Mouse (Mus musculus): Measurements from ENCODE around the gene Zfp704. TPM values are rescaled to one million over a fixed set of nuclear protein-coding genes. Genes with fewer than 3 reads are reported as not detected.
A peak's percentile ranks its signal among the peaks of the same experiment; 100 is the strongest.

The Zfp704 gene
- polyA plus RNA-seq, 1 experiment from 2014 or later, result 8.9 TPM

DNA sequence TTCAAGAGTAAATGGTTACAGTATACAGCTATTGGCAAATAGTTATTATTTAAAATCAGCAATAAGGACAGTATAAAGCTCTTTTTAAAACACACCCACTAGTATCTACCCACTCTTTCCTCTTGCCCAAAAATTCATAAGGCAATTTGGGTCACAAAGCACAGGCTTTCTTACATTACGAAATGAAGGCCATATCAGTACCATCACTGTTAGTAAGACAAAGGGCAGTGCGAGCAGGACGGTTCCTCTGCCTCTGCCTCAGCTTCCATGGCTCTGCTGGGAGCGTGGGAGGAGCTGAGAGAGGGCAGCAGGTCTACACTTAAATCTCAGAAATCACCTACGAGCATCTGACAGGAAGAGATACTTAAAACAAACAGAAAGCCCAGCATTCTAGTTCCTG is 53.7 kb downstream of the Zfp704 start:
- H3K4me2 ChIP-seq (ENCODE audit: low read length), result no peak overlapping the region
- no peak overlapping the region for H3K4me3 ChIP-seq (ENCODE audit: low read depth, low read length)
- no peak overlapping the region for H3K27ac ChIP-seq (ENCODE audit: low read depth, low read length)
- H3K4me1 ChIP-seq (ENCODE audit: control insufficient read depth, insufficient read depth, low read length), result peaks cover 4% of the 10 kb centered on the region; the same call in 1 of the 2 replicates
- DNase-seq (ENCODE audit: low spot score) (no peak), ATAC-seq (no peak)
- no peaks in the 10 kb centered on the region for H3K27me3 ChIP-seq (replicated peaks; ENCODE audit: control insufficient read depth, insufficient read depth, low read length)
- H3K9me3 ChIP-seq (replicated peaks; ENCODE audit: control insufficient read depth, low read length), result no peaks in the 10 kb centered on the region
- no peak overlapping the region for H3K9ac ChIP-seq (ENCODE audit: low read length)
- H3K36me3 ChIP-seq (ENCODE audit: control insufficient read depth, insufficient read depth, low read length), result no peaks in the 10 kb centered on the region
- WGBS, result 75% methylated on average over 5 of the region's 5 CpGs

DNA sequence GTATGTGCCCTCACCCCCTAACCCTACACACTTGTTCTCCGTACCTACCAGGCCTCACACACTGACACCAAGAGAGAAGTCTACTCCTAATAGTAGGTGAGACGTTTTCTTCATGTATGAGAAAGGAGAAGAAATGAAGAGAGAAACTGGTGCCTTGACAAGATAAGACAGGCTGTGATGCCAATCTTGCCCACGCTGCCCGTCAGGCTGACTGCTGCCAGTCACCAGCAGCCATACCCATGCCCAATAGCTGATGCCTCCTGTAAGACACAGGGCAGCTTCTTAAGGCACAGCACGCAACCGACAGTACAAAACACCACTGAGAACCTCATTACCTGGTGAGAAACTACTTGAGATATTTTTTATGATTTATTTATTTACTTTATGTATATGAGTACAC is 55.0 kb downstream of the Zfp704 start:
- peaks cover 4% of the 10 kb centered on the region; the same call in 1 of the 2 replicates for H3K4me1 ChIP-seq (ENCODE audit: control insufficient read depth, insufficient read depth, low read length)
- H3K4me3 ChIP-seq (ENCODE audit: low read depth, low read length), result no peak overlapping the region
- no peak overlapping the region for H3K4me2 ChIP-seq (ENCODE audit: low read length)
- WGBS, result 93% methylated on average over 6 of the region's 6 CpGs
- H3K36me3 ChIP-seq (ENCODE audit: control insufficient read depth, insufficient read depth, low read length), result no peaks in the 10 kb centered on the region
- ATAC-seq, result no peak
- no peak overlapping the region for H3K9ac ChIP-seq (ENCODE audit: low read length)
- DNase-seq (ENCODE audit: low spot score), result no peak
- H3K27ac ChIP-seq (ENCODE audit: low read depth, low read length), result no peak overlapping the region
- no peaks in the 10 kb centered on the region for H3K27me3 ChIP-seq (replicated peaks; ENCODE audit: control insufficient read depth, insufficient read depth, low read length)
- no peaks in the 10 kb centered on the region for H3K9me3 ChIP-seq (replicated peaks; ENCODE audit: control insufficient read depth, low read length)

DNA sequence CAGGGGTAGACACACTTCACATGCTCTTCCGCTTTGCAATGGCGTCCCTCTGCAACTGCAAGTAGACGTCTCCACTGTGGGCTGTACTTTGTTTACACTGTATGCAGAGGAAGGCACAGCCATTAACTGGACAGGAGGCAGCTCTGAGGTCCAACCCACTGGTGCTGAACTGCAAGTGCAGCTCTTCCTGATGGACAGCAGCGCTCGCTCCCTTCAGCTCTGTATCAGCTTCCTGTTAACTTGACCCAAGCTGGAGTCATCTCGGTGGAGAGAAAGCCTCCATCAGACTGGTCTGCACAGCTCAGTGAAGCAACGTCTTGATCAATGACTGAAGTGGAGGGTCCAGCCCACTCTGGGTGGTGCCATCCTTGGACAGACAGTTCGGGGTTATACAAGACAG is 57.6 kb downstream of the Zfp704 start:
- Histone ChIP-seq H3K9ac (ENCODE audit: low read length) (no peak overlapping the region), H3K27ac (ENCODE audit: low read depth, low read length) (no peak overlapping the region), H3K36me3 (ENCODE audit: control insufficient read depth, insufficient read depth, low read length) (no peaks in the 10 kb centered on the region), H3K4me3 (ENCODE audit: low read depth, low read length) (no peak overlapping the region), H3K4me1 (ENCODE audit: control insufficient read depth, insufficient read depth, low read length) (peaks cover 1% of the 10 kb centered on the region), H3K27me3 (replicated peaks; ENCODE audit: control insufficient read depth, insufficient read depth, low read length) (no peaks in the 10 kb centered on the region), H3K9me3 (replicated peaks; ENCODE audit: control insufficient read depth, low read length) (no peaks in the 10 kb centered on the region), H3K4me2 (ENCODE audit: low read length) (no peak overlapping the region)
- 87% methylated on average over 8 of the region's 8 CpGs for WGBS
- no peak for ATAC-seq
- DNase-seq (ENCODE audit: low spot score), result no peak

DNA sequence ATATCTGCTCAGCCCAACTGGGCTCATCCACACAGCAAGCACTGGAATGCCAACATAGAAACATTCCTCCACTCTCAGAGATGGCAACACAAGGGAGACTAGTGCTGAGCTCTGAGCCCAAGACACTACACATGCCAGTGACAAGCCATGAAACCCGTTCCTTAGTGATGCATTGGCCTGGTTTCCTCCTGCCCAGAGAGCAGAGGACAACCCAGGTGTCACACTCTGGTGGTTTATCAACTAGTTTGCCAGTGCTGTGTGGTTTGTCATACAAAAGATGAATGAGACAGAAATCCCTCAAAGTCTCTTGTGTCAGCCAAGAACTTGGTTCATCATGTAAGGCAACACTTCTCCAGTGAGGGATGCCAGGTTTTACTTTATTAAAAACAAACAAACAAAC is 59.0 kb downstream of the Zfp704 start:
- 84% methylated on average over 1 of the region's 1 CpGs for WGBS

DNA sequence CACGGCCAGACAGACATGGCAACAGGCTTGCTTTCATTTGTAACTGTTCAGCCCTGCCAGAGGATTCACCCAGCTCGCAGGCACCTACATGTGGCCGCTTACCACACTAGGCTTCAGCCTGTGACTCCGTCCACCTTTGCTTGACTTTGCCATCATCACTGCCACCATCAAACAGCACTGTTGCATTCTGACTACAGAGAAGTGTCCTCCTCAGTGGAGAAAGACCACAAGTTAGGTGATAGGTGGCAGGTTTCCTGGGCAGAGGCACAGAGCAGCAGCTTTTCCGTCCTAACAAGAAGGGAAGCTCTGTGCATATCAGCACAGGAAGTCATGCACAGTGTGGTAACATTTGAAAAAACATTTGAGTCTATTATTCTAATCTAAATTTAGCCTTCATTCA is 60.1 kb downstream of the Zfp704 start:
- H3K4me3 ChIP-seq (ENCODE audit: low read depth, low read length), result no peak overlapping the region
- ATAC-seq (no peak), DNase-seq (ENCODE audit: low spot score) (no peak)
- no peak overlapping the region for H3K4me2 ChIP-seq (ENCODE audit: low read length)
- H3K9ac ChIP-seq (ENCODE audit: low read length), result no peak overlapping the region
- no peaks in the 10 kb centered on the region for H3K27me3 ChIP-seq (replicated peaks; ENCODE audit: control insufficient read depth, insufficient read depth, low read length)
- H3K9me3 ChIP-seq (replicated peaks; ENCODE audit: control insufficient read depth, low read length), result no peaks in the 10 kb centered on the region
- no peak overlapping the region for H3K27ac ChIP-seq (ENCODE audit: low read depth, low read length)
- H3K4me1 ChIP-seq (ENCODE audit: control insufficient read depth, insufficient read depth, low read length), result peaks cover 9% of the 10 kb centered on the region
- 94% methylated on average over 5 of the region's 5 CpGs for WGBS
- H3K36me3 ChIP-seq (ENCODE audit: control insufficient read depth, insufficient read depth, low read length), result no peaks in the 10 kb centered on the region

More for the DNA sequence above, 59.0 kb downstream of the Zfp704 start:
- H3K4me2 ChIP-seq (ENCODE audit: low read length), result no peak overlapping the region
- no peaks in the 10 kb centered on the region for H3K9me3 ChIP-seq (replicated peaks; ENCODE audit: control insufficient read depth, low read length)
- H3K4me1 ChIP-seq (ENCODE audit: control insufficient read depth, insufficient read depth, low read length), result peaks cover 7% of the 10 kb centered on the region
- H3K36me3 ChIP-seq (ENCODE audit: control insufficient read depth, insufficient read depth, low read length), result no peaks in the 10 kb centered on the region
- ATAC-seq (no peak), DNase-seq (ENCODE audit: low spot score) (no peak)
- H3K9ac ChIP-seq (ENCODE audit: low read length), result no peak overlapping the region
- H3K27me3 ChIP-seq (replicated peaks; ENCODE audit: control insufficient read depth, insufficient read depth, low read length), result no peaks in the 10 kb centered on the region
- H3K27ac ChIP-seq (ENCODE audit: low read depth, low read length), result no peak overlapping the region
- no peak overlapping the region for H3K4me3 ChIP-seq (ENCODE audit: low read depth, low read length)

DNA sequence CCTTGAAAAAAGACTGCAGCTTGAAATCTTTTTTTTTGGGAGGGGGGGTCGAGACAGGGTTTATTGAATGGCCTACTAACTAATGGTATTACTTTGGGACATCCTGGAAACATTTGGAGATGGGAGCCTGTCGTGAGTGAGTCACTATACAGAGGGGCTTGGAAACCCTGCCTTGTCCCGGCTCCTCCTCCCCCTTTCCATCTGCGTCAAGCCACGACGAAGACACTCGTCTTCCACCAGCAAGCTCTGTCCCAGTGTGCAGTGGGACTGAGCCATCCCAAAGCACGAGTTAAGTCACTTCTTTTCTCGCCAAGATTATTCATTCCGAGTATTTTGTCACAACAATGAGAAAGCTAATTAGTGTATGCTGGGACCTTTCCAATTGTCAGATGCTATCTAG is 61.7 kb downstream of the Zfp704 start:
- no peaks in the 10 kb centered on the region for H3K27me3 ChIP-seq (replicated peaks; ENCODE audit: control insufficient read depth, insufficient read depth, low read length)
- H3K4me3 ChIP-seq (ENCODE audit: low read depth, low read length), result no peak overlapping the region
- peaks cover 9% of the 10 kb centered on the region for H3K4me1 ChIP-seq (ENCODE audit: control insufficient read depth, insufficient read depth, low read length)
- 51% methylated on average over 10 of the region's 10 CpGs for WGBS
- no peak overlapping the region for H3K9ac ChIP-seq (ENCODE audit: low read length)
- no peak overlapping the region for H3K27ac ChIP-seq (ENCODE audit: low read depth, low read length)
- no peak for DNase-seq (ENCODE audit: low spot score)
- H3K4me2 ChIP-seq (ENCODE audit: low read length), result no peak overlapping the region
- H3K9me3 ChIP-seq (replicated peaks; ENCODE audit: control insufficient read depth, low read length), result no peaks in the 10 kb centered on the region
- no peaks in the 10 kb centered on the region for H3K36me3 ChIP-seq (ENCODE audit: control insufficient read depth, insufficient read depth, low read length)
- no peak for ATAC-seq

DNA sequence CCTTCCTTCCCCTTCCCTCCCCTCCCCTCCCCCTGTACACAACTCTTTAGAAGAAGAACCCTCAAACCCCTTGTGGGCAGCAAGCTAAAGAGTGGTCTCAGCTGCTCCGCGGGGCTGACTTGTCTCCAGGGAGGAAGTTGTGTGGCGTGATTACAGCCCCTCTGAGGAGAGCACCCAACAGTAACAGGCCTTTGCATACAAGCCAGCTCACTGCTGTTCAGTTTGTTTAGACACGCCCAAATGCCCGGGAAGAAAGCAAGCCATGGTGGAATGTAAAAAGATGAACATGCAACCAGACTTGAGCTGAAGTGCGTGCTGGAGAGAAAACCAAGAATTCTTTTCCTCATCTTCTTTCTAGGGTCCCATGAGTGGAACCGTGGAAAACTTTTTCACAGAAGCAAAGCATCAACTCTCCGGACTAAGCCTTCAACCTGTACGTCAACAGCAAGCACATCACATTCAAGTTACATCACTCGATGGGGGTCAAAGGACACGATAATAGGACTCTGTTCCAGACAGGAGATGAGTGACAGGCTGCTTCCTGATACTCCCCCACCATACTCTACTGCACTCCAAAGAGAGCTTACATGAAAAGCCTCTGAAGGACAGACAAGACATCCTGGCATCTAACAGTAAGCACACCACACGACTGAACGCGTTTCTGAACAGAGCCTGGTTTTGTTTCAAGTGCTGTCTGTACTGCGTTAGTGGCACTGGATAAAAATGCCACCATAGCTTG is 62.8 kb downstream of the Zfp704 start:
- H3K27ac ChIP-seq (ENCODE audit: low read depth, low read length), result no peak overlapping the region
- DNase-seq (ENCODE audit: low spot score) (no peak), ATAC-seq (0 out of 2 replicates have a peak, but pooled peaks have one; percentile 40)
- H3K4me1 ChIP-seq (ENCODE audit: control insufficient read depth, insufficient read depth, low read length), result peaks cover 9% of the 10 kb centered on the region
- H3K9me3 ChIP-seq (replicated peaks; ENCODE audit: control insufficient read depth, low read length), result no peaks in the 10 kb centered on the region
- H3K9ac ChIP-seq (ENCODE audit: low read length), result no peak overlapping the region
- no peaks in the 10 kb centered on the region for H3K27me3 ChIP-seq (replicated peaks; ENCODE audit: control insufficient read depth, insufficient read depth, low read length)
- H3K4me2 ChIP-seq (ENCODE audit: low read length), result no peak overlapping the region
- no peaks in the 10 kb centered on the region for H3K36me3 ChIP-seq (ENCODE audit: control insufficient read depth, insufficient read depth, low read length)
- 57% methylated on average over 15 of the region's 15 CpGs for WGBS
- H3K4me3 ChIP-seq (ENCODE audit: low read depth, low read length), result no peak overlapping the region

DNA sequence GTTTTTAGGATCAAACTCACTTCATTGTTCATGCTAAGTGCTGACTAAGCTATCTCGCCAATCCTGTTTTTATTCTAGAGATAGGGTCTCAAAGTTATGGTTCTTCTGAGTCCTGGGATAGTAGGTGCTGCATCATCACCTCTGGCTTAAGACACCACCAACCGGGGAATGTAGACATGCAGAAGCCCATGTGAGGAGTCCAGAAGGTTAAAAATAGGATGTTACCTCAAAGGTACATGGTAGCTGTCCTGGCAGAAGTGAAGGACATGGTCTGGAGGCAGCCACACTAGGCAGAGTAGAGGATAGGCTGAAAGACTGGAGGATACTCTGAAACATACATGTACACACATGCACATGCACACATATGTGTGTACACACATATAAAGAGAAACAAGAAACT is 65.5 kb downstream of the Zfp704 start:
- no peak for ATAC-seq
- DNase-seq (ENCODE audit: low spot score), result no peak
- Histone ChIP-seq H3K36me3 (ENCODE audit: control insufficient read depth, insufficient read depth, low read length) (no peaks in the 10 kb centered on the region), H3K27ac (ENCODE audit: low read depth, low read length) (no peak overlapping the region), H3K4me3 (ENCODE audit: low read depth, low read length) (no peak overlapping the region), H3K9ac (ENCODE audit: low read length) (no peak overlapping the region), H3K9me3 (replicated peaks; ENCODE audit: control insufficient read depth, low read length) (no peaks in the 10 kb centered on the region), H3K27me3 (replicated peaks; ENCODE audit: control insufficient read depth, insufficient read depth, low read length) (no peaks in the 10 kb centered on the region), H3K4me2 (ENCODE audit: low read length) (no peak overlapping the region), H3K4me1 (ENCODE audit: control insufficient read depth, insufficient read depth, low read length) (peaks cover 9% of the 10 kb centered on the region)
- 92% methylated on average over 2 of the region's 2 CpGs for WGBS

DNA sequence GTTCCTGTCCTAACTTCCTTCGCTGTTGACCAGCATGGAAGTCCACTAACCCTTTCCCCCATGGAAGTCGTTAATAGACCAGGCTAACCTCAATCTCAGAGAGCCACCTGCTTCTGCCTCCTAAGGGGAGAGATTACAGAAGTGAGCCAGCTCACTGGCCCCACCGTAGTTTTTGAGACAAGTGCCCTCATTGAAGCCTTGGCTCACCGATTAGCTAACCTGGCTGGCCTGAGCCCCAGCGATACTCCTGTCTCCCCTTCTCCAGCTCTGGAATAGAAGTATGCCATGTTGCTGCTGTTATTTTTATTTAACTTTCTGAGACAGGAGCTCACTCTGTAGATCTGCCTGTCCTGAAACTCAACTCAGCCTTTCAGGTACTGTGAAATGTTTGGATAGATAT is 66.0 kb downstream of the Zfp704 start:
- ATAC-seq (no peak), DNase-seq (ENCODE audit: low spot score) (no peak)
- Histone ChIP-seq H3K27me3 (replicated peaks; ENCODE audit: control insufficient read depth, insufficient read depth, low read length) (no peaks in the 10 kb centered on the region), H3K4me3 (ENCODE audit: low read depth, low read length) (no peak overlapping the region), H3K27ac (ENCODE audit: low read depth, low read length) (no peak overlapping the region), H3K4me1 (ENCODE audit: control insufficient read depth, insufficient read depth, low read length) (peaks cover 9% of the 10 kb centered on the region), H3K9me3 (replicated peaks; ENCODE audit: control insufficient read depth, low read length) (no peaks in the 10 kb centered on the region), H3K4me2 (ENCODE audit: low read length) (no peak overlapping the region), H3K36me3 (ENCODE audit: control insufficient read depth, insufficient read depth, low read length) (no peaks in the 10 kb centered on the region), H3K9ac (ENCODE audit: low read length) (no peak overlapping the region)
- WGBS, result 88% methylated on average over 5 of the region's 5 CpGs

Data from forebrain, embryonic 14.5 days (tissue).